Mouse (Mus musculus): Measurements from ENCODE around the gene Prss41. TPM values are rescaled to one million over a fixed set of nuclear protein-coding genes. Genes with fewer than 3 reads are reported as not detected.

Prss41 gene
- polyA plus RNA-seq, 1 experiment, result 0.28 TPM

DNA sequence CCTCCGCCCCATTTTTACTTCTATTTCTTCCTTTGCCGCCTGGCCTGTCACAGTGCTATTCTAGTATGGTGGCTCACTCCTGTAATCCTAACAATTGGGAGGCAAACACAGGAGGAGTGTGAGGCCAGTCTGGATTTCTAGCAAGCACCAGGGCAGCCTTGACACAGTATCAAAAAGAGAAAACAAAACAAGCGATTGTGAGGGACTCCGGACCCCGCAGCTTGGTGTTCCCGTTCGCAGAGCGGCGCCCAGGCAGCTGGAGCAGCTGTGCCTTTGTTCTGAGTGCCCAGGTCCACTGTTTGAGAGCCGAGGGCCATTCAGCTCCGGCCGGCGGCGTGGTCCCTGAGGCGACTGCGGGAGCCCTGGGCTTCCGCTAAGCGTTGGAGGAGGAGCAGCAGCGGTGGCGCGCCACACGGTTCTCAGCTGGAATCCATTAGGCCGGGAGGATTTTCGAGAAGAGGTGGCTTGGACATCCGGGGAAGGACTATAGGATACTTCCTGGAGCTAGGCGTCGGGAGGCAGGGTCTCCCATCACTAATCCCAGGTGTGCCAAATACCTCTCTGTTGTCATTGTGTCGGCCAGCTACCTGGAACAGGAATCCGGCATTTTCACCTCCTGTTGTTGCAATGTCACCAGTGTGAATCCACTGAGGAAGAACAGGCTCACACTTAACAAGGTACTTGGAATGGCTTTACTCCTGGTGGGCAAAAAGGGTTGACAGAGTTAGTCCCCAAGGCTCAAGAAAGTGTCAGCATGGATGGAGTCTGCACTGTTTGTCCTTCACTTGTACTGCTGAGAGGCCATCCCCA, 53.5 kb downstream of the Prss41 start, which contains the start of gene Srrm2:
TSS of gene Srrm2 (plus strand) at position 264 of the 810 bp plus-strand sequence.
- H3K27me3 ChIP-seq (replicated peaks), result peaks cover 1% of the 10 kb centered on the region
- H3K4me1 ChIP-seq, result peaks cover 45% of the 10 kb centered on the region
- no peaks in the 10 kb centered on the region for H3K36me3 ChIP-seq (replicated peaks; ENCODE audit: low read length)
- TF ChIP-seq FLI1 (IDR thresholded peaks at IDR 0.05; ENCODE audit: low read length), result no peak
- TF ChIP-seq GATA1 (IDR thresholded peaks at IDR 0.05; ENCODE audit: borderline replicate concordance, low read length), result no peak
- peak within 1 kb of the TSS; percentile 90 for H3K4me3 ChIP-seq (replicated peaks)
- no peaks in the 10 kb centered on the region for H3K9me3 ChIP-seq

DNA sequence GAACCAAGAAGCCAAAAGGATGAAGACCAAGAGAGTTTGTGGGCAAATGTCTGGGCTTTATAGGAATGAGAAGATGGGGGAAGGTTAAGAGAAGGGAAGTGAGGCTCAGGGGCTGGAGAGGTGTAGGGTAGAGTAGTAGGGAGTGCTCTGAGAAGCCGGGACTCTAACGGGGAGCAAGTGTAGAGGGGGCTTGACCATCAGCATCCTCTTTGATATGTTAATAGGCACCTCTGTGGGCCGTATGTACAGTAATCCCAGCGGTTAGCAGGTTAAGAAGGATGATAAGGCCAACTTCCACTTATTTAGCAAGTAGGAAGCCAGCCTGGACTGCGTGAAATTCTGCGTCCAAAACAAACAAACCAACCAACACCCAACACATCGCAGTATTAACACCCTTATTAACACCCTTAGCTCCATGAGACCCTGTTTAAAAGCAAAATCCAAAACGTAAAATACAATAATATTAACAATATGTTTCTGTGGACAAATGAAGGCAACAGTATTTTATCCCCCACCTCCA, 54.2 kb downstream of the Prss41 start:
- TF ChIP-seq GATA1 (IDR thresholded peaks at IDR 0.05; ENCODE audit: borderline replicate concordance, low read length), result no peak
- no peak for TF ChIP-seq FLI1 (IDR thresholded peaks at IDR 0.05; ENCODE audit: low read length)
- H3K27me3 ChIP-seq (replicated peaks), result peaks cover 4% of the 10 kb centered on the region
- H3K9me3 ChIP-seq, result no peaks in the 10 kb centered on the region
- no peaks in the 10 kb centered on the region for H3K36me3 ChIP-seq (replicated peaks; ENCODE audit: low read length)
- H3K4me3 ChIP-seq (replicated peaks), result peak overlapping the region; percentile 90
- peaks cover 49% of the 10 kb centered on the region for H3K4me1 ChIP-seq

GRCm38 (mm10) chr17:23788973-23789372, 55.0 kb downstream of the Prss41 start:
- TF ChIP-seq GATA1 (IDR thresholded peaks at IDR 0.05; ENCODE audit: borderline replicate concordance, low read length), result no peak
- H3K9me3 ChIP-seq, result no peaks in the 10 kb centered on the region
- H3K27me3 ChIP-seq (replicated peaks), result peaks cover 4% of the 10 kb centered on the region
- no peak overlapping the region for H3K4me3 ChIP-seq (replicated peaks)
- peaks cover 49% of the 10 kb centered on the region for H3K4me1 ChIP-seq
- no peaks in the 10 kb centered on the region for H3K36me3 ChIP-seq (replicated peaks; ENCODE audit: low read length)

Other genes starting within 250 kb of the Prss41 start
- gene Zfp13, start 244.7 kb downstream of the Prss41 start, polyA plus RNA-seq (2012; ENCODE audit: insufficient read depth, low replicate concordance), result 0.96 TPM in 1 of 2 replicates, not detected in the other
- not detected in 2 replicates for gene Zscan10, start 243.3 kb downstream of the Prss41 start, polyA plus RNA-seq (2012; ENCODE audit: insufficient read depth, low replicate concordance)
- gene Mmp25, start 198.9 kb downstream of the Prss41 start, polyA plus RNA-seq (2012; ENCODE audit: insufficient read depth, low replicate concordance), result not detected in 2 replicates
- gene Bicdl2, start 183.7 kb downstream of the Prss41 start, polyA plus RNA-seq (2012; ENCODE audit: insufficient read depth, low replicate concordance), result not detected in 2 replicates
- 263 and 516 TPM in 2 replicates for gene Hcfc1r1, start 170.6 kb downstream of the Prss41 start, polyA plus RNA-seq (2012; ENCODE audit: insufficient read depth, low replicate concordance)
- gene Thoc6, start 170.3 kb downstream of the Prss41 start, polyA plus RNA-seq (2012; ENCODE audit: insufficient read depth, low replicate concordance), result 67.3 and 89.9 TPM in 2 replicates
- gene Tnfrsf12a, start 166.7 kb downstream of the Prss41 start, polyA plus RNA-seq (2012; ENCODE audit: insufficient read depth, low replicate concordance), result 3.1 TPM in 1 of 2 replicates, not detected in the other
- gene Cldn6, start 164.9 kb downstream of the Prss41 start, polyA plus RNA-seq (2012; ENCODE audit: insufficient read depth, low replicate concordance), result 0.48 TPM in 1 of 2 replicates, not detected in the other
- not detected in 2 replicates for gene Cldn9, start 160.1 kb downstream of the Prss41 start, polyA plus RNA-seq (2012; ENCODE audit: insufficient read depth, low replicate concordance)
- gene 1520401A03Rik, start 121.4 kb downstream of the Prss41 start, polyA plus RNA-seq (2012; ENCODE audit: insufficient read depth, low replicate concordance), result 0.22 TPM in 1 of 2 replicates, not detected in the other
- 43.9 and 71.2 TPM in 2 replicates for gene Pkmyt1, start 117.8 kb downstream of the Prss41 start, polyA plus RNA-seq (2012; ENCODE audit: insufficient read depth, low replicate concordance)
- gene Paqr4, start 103.3 kb downstream of the Prss41 start, polyA plus RNA-seq (2012; ENCODE audit: insufficient read depth, low replicate concordance), result 1.7 TPM in 1 of 2 replicates, not detected in the other
- not detected in 2 replicates for gene Kremen2, start 98.3 kb downstream of the Prss41 start, polyA plus RNA-seq (2012; ENCODE audit: insufficient read depth, low replicate concordance)
- gene Flywch1, start 72.6 kb downstream of the Prss41 start, polyA plus RNA-seq (2012; ENCODE audit: insufficient read depth, low replicate concordance), result 6.0 and 53.7 TPM in 2 replicates
- 17.2 and 29.2 TPM in 2 replicates for gene Flywch2, start 58.1 kb downstream of the Prss41 start, polyA plus RNA-seq (2012; ENCODE audit: insufficient read depth, low replicate concordance)
- 117 and 357 TPM in 2 replicates for gene Srrm2, start 53.6 kb downstream of the Prss41 start, polyA plus RNA-seq (2012; ENCODE audit: insufficient read depth, low replicate concordance)
- gene Elob, start 15.0 kb downstream of the Prss41 start, polyA plus RNA-seq (2012; ENCODE audit: insufficient read depth, low replicate concordance), result 484 and 719 TPM in 2 replicates
- not detected in 2 replicates for gene Prss33, start 8.1 kb downstream of the Prss41 start, polyA plus RNA-seq (2012; ENCODE audit: insufficient read depth, low replicate concordance)
- not detected in 2 replicates for gene Prss32, start 317 bp downstream of the Prss41 start, polyA plus RNA-seq (2012; ENCODE audit: insufficient read depth, low replicate concordance)
- gene Prss21, start 23.9 kb upstream of the Prss41 start, polyA plus RNA-seq (2012; ENCODE audit: insufficient read depth, low replicate concordance), result not detected in 2 replicates
- gene Dcpp1, start 36.7 kb upstream of the Prss41 start, polyA plus RNA-seq (2012; ENCODE audit: insufficient read depth, low replicate concordance), result not detected in 2 replicates
- not detected in 2 replicates for gene Dcpp2, start 36.7 kb upstream of the Prss41 start, polyA plus RNA-seq (2012; ENCODE audit: insufficient read depth, low replicate concordance)
- gene Dcpp3, start 73.3 kb upstream of the Prss41 start, polyA plus RNA-seq (2012; ENCODE audit: insufficient read depth, low replicate concordance), result not detected in 2 replicates
- not detected in 2 replicates for gene Sbp, start 97.5 kb upstream of the Prss41 start, polyA plus RNA-seq (2012; ENCODE audit: insufficient read depth, low replicate concordance)
- not detected in 2 replicates for gene Sbpl, start 111.1 kb upstream of the Prss41 start, polyA plus RNA-seq (2012; ENCODE audit: insufficient read depth, low replicate concordance)
- 0.09 TPM in 1 of 2 replicates, not detected in the other for gene Prss30, start 136.4 kb upstream of the Prss41 start, polyA plus RNA-seq (2012; ENCODE audit: insufficient read depth, low replicate concordance)
- gene Prss22, start 153.9 kb upstream of the Prss41 start, polyA plus RNA-seq (2012; ENCODE audit: insufficient read depth, low replicate concordance), result 2.3 and 9.3 TPM in 2 replicates
- gene Prss27, start 194.0 kb upstream of the Prss41 start, polyA plus RNA-seq (2012; ENCODE audit: insufficient read depth, low replicate concordance), result not detected in 2 replicates
- gene Kctd5, start 229.3 kb upstream of the Prss41 start, polyA plus RNA-seq (2012; ENCODE audit: insufficient read depth, low replicate concordance), result 5.6 and 38.5 TPM in 2 replicates